Mouse (Mus musculus): ENCODE data around the gene Slc27a2. TPM values are rescaled to one million over a fixed set of nuclear protein-coding genes. Genes with fewer than 3 reads are reported as not detected.

Slc27a2 gene
- polyA plus RNA-seq, 1 experiment, result 1.2 TPM

DNA sequence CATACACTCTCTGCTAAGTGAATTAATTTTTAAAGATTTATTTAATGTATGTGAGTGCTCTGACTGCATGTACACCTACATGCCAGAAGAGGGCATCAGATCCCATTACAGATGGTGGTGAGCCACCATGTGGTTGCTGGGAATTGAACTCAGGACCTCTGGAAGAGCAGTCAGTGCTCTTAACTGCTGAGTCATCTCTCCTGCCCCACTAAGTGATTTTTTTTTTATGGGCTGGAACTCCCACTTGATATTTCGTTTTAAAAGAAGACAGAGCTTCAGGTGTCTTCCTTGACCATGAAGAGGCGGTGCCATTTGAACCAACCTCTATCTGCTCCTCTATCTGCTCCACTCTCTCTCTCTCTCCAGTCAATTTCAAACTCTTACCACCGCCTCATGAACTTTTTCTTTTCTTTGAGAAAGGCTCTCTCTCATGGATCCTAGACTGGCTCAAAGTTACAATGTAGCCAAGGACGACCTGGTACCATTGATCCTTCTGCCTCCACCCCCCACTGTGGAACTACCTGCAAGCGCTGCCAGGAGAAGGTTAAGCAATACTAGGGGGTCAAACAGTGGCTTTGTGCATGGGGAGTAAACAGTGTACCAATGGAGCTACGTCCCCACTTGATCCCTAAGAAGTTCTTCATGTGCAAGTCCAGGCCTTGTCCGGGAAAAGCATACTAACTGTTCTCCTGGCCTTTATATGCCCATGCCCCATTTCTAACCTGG, 44.3 kb downstream of the Slc27a2 start:
- H3K36me3 ChIP-seq (ENCODE audit: control insufficient read depth, insufficient read depth, low read length), result no peaks in the 10 kb centered on the region
- no peak overlapping the region for H3K4me3 ChIP-seq (ENCODE audit: control insufficient read depth, low read depth, low read length)
- H3K4me1 ChIP-seq (ENCODE audit: control insufficient read depth, insufficient read depth, low read length), result no peaks in the 10 kb centered on the region
- no peaks in the 10 kb centered on the region for H3K27me3 ChIP-seq (ENCODE audit: control insufficient read depth, insufficient read depth, low read length)
- no peak overlapping the region for H3K27ac ChIP-seq (ENCODE audit: control insufficient read depth, insufficient read depth, low read depth, low read length)
- TF ChIP-seq CTCF (IDR thresholded peaks at IDR 0.05; ENCODE audit: control insufficient read depth, insufficient read depth, insufficient replicate concordance, low read depth, low read length) (no peak), POLR2A (IDR thresholded peaks at IDR 0.05; ENCODE audit: control insufficient read depth, low read depth, low read length) (no peak)

- Histone ChIP-seq H3K4me3 (ENCODE audit: control insufficient read depth, low read depth, low read length) (no peak overlapping the region), H3K4me1 (ENCODE audit: control insufficient read depth, insufficient read depth, low read length) (no peaks in the 10 kb centered on the region), H3K27ac (ENCODE audit: control insufficient read depth, insufficient read depth, low read depth, low read length) (no peak overlapping the region), H3K36me3 (ENCODE audit: control insufficient read depth, insufficient read depth, low read length) (no peaks in the 10 kb centered on the region), H3K27me3 (ENCODE audit: control insufficient read depth, insufficient read depth, low read length) (no peaks in the 10 kb centered on the region)
- TF ChIP-seq CTCF (IDR thresholded peaks at IDR 0.05; ENCODE audit: control insufficient read depth, insufficient read depth, insufficient replicate concordance, low read depth, low read length), result no peak
- TF ChIP-seq POLR2A (IDR thresholded peaks at IDR 0.05; ENCODE audit: control insufficient read depth, low read depth, low read length), result no peak
Observed at GRCm38 (mm10) chr2:126597279-126598241, 45.4 kb downstream of the Slc27a2 start.

DNA sequence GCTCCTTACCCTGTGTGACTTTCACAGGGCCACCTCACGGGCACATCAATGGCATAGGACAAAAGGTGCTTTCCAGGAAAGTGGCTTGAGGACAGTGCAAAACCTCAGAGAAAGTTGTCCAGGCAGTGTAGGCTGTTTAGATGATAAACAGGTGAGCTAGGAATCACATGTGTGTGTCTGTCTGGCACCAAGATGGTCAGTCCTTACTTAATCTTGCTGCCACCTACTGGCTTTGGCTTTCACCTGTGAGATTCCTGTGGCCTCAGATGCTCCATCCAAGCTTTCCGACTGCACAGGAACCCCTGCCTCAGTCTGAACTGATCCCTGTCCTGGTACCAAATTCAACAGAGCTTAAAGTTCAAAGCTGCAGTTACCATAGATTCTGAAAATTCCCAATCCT, 46.2 kb downstream of the Slc27a2 start:
- no peak overlapping the region for H3K27ac ChIP-seq (ENCODE audit: control insufficient read depth, insufficient read depth, low read depth, low read length)
- H3K4me3 ChIP-seq (ENCODE audit: control insufficient read depth, low read depth, low read length), result no peak overlapping the region
- no peak for TF ChIP-seq CTCF (IDR thresholded peaks at IDR 0.05; ENCODE audit: control insufficient read depth, insufficient read depth, insufficient replicate concordance, low read depth, low read length)
- TF ChIP-seq POLR2A (IDR thresholded peaks at IDR 0.05; ENCODE audit: control insufficient read depth, low read depth, low read length), result no peak
- H3K4me1 ChIP-seq (ENCODE audit: control insufficient read depth, insufficient read depth, low read length), result no peaks in the 10 kb centered on the region
- H3K36me3 ChIP-seq (ENCODE audit: control insufficient read depth, insufficient read depth, low read length), result no peaks in the 10 kb centered on the region
- H3K27me3 ChIP-seq (ENCODE audit: control insufficient read depth, insufficient read depth, low read length), result no peaks in the 10 kb centered on the region

DNA sequence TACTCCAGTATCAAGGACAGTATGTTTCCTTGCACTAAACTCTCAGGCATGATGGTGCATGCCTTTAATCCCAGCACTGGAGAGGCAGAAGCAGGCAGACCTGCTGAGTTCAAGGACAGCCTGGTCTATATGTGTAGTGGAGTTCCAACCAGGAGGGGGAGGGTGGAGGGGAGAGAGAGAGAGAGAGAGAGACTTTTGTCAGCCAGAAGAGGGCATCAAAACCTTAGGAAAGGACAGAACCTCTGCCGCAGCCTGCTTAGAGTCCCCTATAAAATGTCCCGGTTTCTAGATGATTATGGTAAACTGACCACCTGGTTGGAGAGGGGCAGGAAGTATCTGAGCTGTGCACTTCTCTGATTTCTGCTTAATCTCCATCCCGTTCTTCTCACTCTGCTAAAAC, 46.8 kb downstream of the Slc27a2 start:
- H3K4me3 ChIP-seq (ENCODE audit: control insufficient read depth, low read depth, low read length), result no peak overlapping the region
- no peak for TF ChIP-seq CTCF (IDR thresholded peaks at IDR 0.05; ENCODE audit: control insufficient read depth, insufficient read depth, insufficient replicate concordance, low read depth, low read length)
- no peaks in the 10 kb centered on the region for H3K4me1 ChIP-seq (ENCODE audit: control insufficient read depth, insufficient read depth, low read length)
- no peaks in the 10 kb centered on the region for H3K27me3 ChIP-seq (ENCODE audit: control insufficient read depth, insufficient read depth, low read length)
- no peaks in the 10 kb centered on the region for H3K36me3 ChIP-seq (ENCODE audit: control insufficient read depth, insufficient read depth, low read length)
- H3K27ac ChIP-seq (ENCODE audit: control insufficient read depth, insufficient read depth, low read depth, low read length), result no peak overlapping the region

GRCm38 (mm10) chr2:126600533-126600932, 48.3 kb downstream of the Slc27a2 start:
- H3K36me3 ChIP-seq (ENCODE audit: control insufficient read depth, insufficient read depth, low read length), result no peaks in the 10 kb centered on the region
- H3K27ac ChIP-seq (ENCODE audit: control insufficient read depth, insufficient read depth, low read depth, low read length), result no peak overlapping the region
- no peaks in the 10 kb centered on the region for H3K4me1 ChIP-seq (ENCODE audit: control insufficient read depth, insufficient read depth, low read length)
- no peaks in the 10 kb centered on the region for H3K27me3 ChIP-seq (ENCODE audit: control insufficient read depth, insufficient read depth, low read length)
- H3K4me3 ChIP-seq (ENCODE audit: control insufficient read depth, low read depth, low read length), result no peak overlapping the region
- no peak for TF ChIP-seq POLR2A (IDR thresholded peaks at IDR 0.05; ENCODE audit: control insufficient read depth, low read depth, low read length)
- TF ChIP-seq CTCF (IDR thresholded peaks at IDR 0.05; ENCODE audit: control insufficient read depth, insufficient read depth, insufficient replicate concordance, low read depth, low read length), result no peak

- Histone ChIP-seq H3K27ac (ENCODE audit: control insufficient read depth, insufficient read depth, low read depth, low read length) (no peak overlapping the region), H3K36me3 (ENCODE audit: control insufficient read depth, insufficient read depth, low read length) (no peaks in the 10 kb centered on the region), H3K4me3 (ENCODE audit: control insufficient read depth, low read depth, low read length) (no peak overlapping the region), H3K27me3 (ENCODE audit: control insufficient read depth, insufficient read depth, low read length) (no peaks in the 10 kb centered on the region), H3K4me1 (ENCODE audit: control insufficient read depth, insufficient read depth, low read length) (no peaks in the 10 kb centered on the region; the same call in 1 of the 2 replicates)
- TF ChIP-seq POLR2A (IDR thresholded peaks at IDR 0.05; ENCODE audit: control insufficient read depth, low read depth, low read length), result no peak
- no peak for TF ChIP-seq CTCF (IDR thresholded peaks at IDR 0.05; ENCODE audit: control insufficient read depth, insufficient read depth, insufficient replicate concordance, low read depth, low read length)
Observed at GRCm38 (mm10) chr2:126601918-126602600, 49.9 kb downstream of the Slc27a2 start.

All from testis, adult 2 months (tissue).